Mouse (Mus musculus): ENCODE measurements around the gene Rab40c. TPM values are rescaled to one million over a fixed set of nuclear protein-coding genes. Genes with fewer than 3 reads are reported as not detected.

Rab40c gene
- total and polyA plus RNA-seq, 2 experiments from 2014 or later, result 10.4 to 22.5 TPM

GRCm38 (mm10) chr17:25844396-25844901 is 75.1 kb downstream of the Rab40c start, which contains the start of gene Rhot2:
Gene Rhot2 (minus strand): TSS chr17:25844851.
- ATAC-seq (ENCODE audit: insufficient read depth, low read depth) (peak; percentile 95), DNase-seq (ENCODE audit: low spot score) (peak; percentile 92)
- WGBS, result 1% methylated on average over 21 of the region's 21 CpGs
- peaks cover 38% of the 10 kb centered on the region for H3K36me3 ChIP-seq (replicated peaks; ENCODE audit: control insufficient read depth, insufficient read depth, low read length)
- H3K4me2 ChIP-seq (ENCODE audit: low read depth, low read length), result peak within 1 kb of the TSS; percentile 93
- H3K9ac ChIP-seq (replicated peaks; ENCODE audit: low read depth, low read length), result peak within 1 kb of the TSS; percentile 84
- peak within 1 kb of the TSS; percentile 80 for H3K4me3 ChIP-seq (ENCODE audit: low read depth, low read length)
- H3K9me3 ChIP-seq (replicated peaks; ENCODE audit: control insufficient read depth, low read length), result no peaks in the 10 kb centered on the region
- H3K27ac ChIP-seq (ENCODE audit: low read depth), result peak within 1 kb of the TSS; percentile 93
- no peaks in the 10 kb centered on the region for H3K27me3 ChIP-seq (ENCODE audit: control insufficient read depth, insufficient read depth, low read length)
- H3K4me1 ChIP-seq (ENCODE audit: control insufficient read depth, insufficient read depth), result peaks cover 12% of the 10 kb centered on the region; the same call in 1 of the 2 replicates
- TF ChIP-seq EP300 (IDR thresholded peaks at IDR 0.05; ENCODE audit: low read depth), result peak; percentile 71
- TF ChIP-seq CTCF (IDR thresholded peaks at IDR 0.05; ENCODE audit: low read depth), result peak; percentile 74

GRCm38 (mm10) chr17:25843636-25844395 is 75.7 kb downstream of the Rab40c start:
- Histone ChIP-seq H3K27me3 (ENCODE audit: control insufficient read depth, insufficient read depth, low read length) (no peaks in the 10 kb centered on the region), H3K9ac (replicated peaks; ENCODE audit: low read depth, low read length) (peak overlapping the region; percentile 84), H3K4me1 (ENCODE audit: control insufficient read depth, insufficient read depth) (peaks cover 12% of the 10 kb centered on the region; the same call in 1 of the 2 replicates), H3K27ac (ENCODE audit: low read depth) (peak overlapping the region; percentile 93), H3K9me3 (replicated peaks; ENCODE audit: control insufficient read depth, low read length) (no peaks in the 10 kb centered on the region), H3K36me3 (replicated peaks; ENCODE audit: control insufficient read depth, insufficient read depth, low read length) (peaks cover 43% of the 10 kb centered on the region), H3K4me2 (ENCODE audit: low read depth, low read length) (peak overlapping the region; percentile 93), H3K4me3 (ENCODE audit: low read depth, low read length) (peak overlapping the region; percentile 80)
- ATAC-seq (ENCODE audit: insufficient read depth, low read depth) (peak; percentile 37; the same call in 1 of the 2 replicates), DNase-seq (ENCODE audit: low spot score) (no peak)
- under 1% methylated on average over 38 of the region's 38 CpGs for WGBS
- TF ChIP-seq EP300 (IDR thresholded peaks at IDR 0.05; ENCODE audit: low read depth) (no peak), CTCF (IDR thresholded peaks at IDR 0.05; ENCODE audit: low read depth) (no peak)

- Histone ChIP-seq H3K36me3 (replicated peaks; ENCODE audit: control insufficient read depth, insufficient read depth, low read length) (peaks cover 49% of the 10 kb centered on the region), H3K27ac (ENCODE audit: low read depth) (peak overlapping the region; percentile 93; the same call in 1 of the 2 replicates), H3K4me1 (ENCODE audit: control insufficient read depth, insufficient read depth) (peaks cover 12% of the 10 kb centered on the region; the same call in 1 of the 2 replicates), H3K4me2 (ENCODE audit: low read depth, low read length) (peak overlapping the region; percentile 93), H3K9me3 (replicated peaks; ENCODE audit: control insufficient read depth, low read length) (no peaks in the 10 kb centered on the region), H3K9ac (replicated peaks; ENCODE audit: low read depth, low read length) (peak overlapping the region; percentile 84), H3K4me3 (ENCODE audit: low read depth, low read length) (peak overlapping the region; percentile 80), H3K27me3 (ENCODE audit: control insufficient read depth, insufficient read depth, low read length) (no peaks in the 10 kb centered on the region)
- 85% methylated on average over 4 of the region's 4 CpGs for WGBS
- TF ChIP-seq CTCF (IDR thresholded peaks at IDR 0.05; ENCODE audit: low read depth) (no peak), EP300 (IDR thresholded peaks at IDR 0.05; ENCODE audit: low read depth) (no peak)
- ATAC-seq (ENCODE audit: insufficient read depth, low read depth), result no peak
- DNase-seq (ENCODE audit: low spot score), result no peak
These were observed 76.4 kb downstream of the Rab40c start for GRCm38 (mm10) chr17:25843122-25843521.

GRCm38 (mm10) chr17:25842509-25842908 is 77.0 kb downstream of the Rab40c start:
- TF ChIP-seq EP300 (IDR thresholded peaks at IDR 0.05; ENCODE audit: low read depth) (no peak), CTCF (IDR thresholded peaks at IDR 0.05; ENCODE audit: low read depth) (no peak)
- Histone ChIP-seq H3K4me1 (ENCODE audit: control insufficient read depth, insufficient read depth) (peaks cover 13% of the 10 kb centered on the region; the same call in 1 of the 2 replicates), H3K27ac (ENCODE audit: low read depth) (no peak overlapping the region), H3K4me2 (ENCODE audit: low read depth, low read length) (no peak overlapping the region), H3K4me3 (ENCODE audit: low read depth, low read length) (no peak overlapping the region), H3K9ac (replicated peaks; ENCODE audit: low read depth, low read length) (no peak overlapping the region), H3K27me3 (ENCODE audit: control insufficient read depth, insufficient read depth, low read length) (no peaks in the 10 kb centered on the region), H3K9me3 (replicated peaks; ENCODE audit: control insufficient read depth, low read length) (no peaks in the 10 kb centered on the region), H3K36me3 (replicated peaks; ENCODE audit: control insufficient read depth, insufficient read depth, low read length) (peaks cover 48% of the 10 kb centered on the region)
- ATAC-seq (ENCODE audit: insufficient read depth, low read depth) (no peak), DNase-seq (ENCODE audit: low spot score) (no peak)
- WGBS, result 84% methylated on average over 3 of the region's 3 CpGs

- Histone ChIP-seq H3K4me3 (ENCODE audit: low read depth, low read length) (no peak within 1 kb of the TSS), H3K27ac (ENCODE audit: low read depth) (no peak within 1 kb of the TSS), H3K36me3 (replicated peaks; ENCODE audit: control insufficient read depth, insufficient read depth, low read length) (peaks cover 48% of the 10 kb centered on the region), H3K4me1 (ENCODE audit: control insufficient read depth, insufficient read depth) (peaks cover 25% of the 10 kb centered on the region), H3K9ac (replicated peaks; ENCODE audit: low read depth, low read length) (no peak within 1 kb of the TSS), H3K9me3 (replicated peaks; ENCODE audit: control insufficient read depth, low read length) (no peaks in the 10 kb centered on the region), H3K4me2 (ENCODE audit: low read depth, low read length) (no peak within 1 kb of the TSS), H3K27me3 (ENCODE audit: control insufficient read depth, insufficient read depth, low read length) (no peaks in the 10 kb centered on the region)
- no peak for ATAC-seq (ENCODE audit: insufficient read depth, low read depth)
- TF ChIP-seq EP300 (IDR thresholded peaks at IDR 0.05; ENCODE audit: low read depth) (no peak), CTCF (IDR thresholded peaks at IDR 0.05; ENCODE audit: low read depth) (no peak)
- DNase-seq (ENCODE audit: low spot score), result no peak
- 91% methylated on average over 22 of the region's 22 CpGs for WGBS
These were observed 78.2 kb downstream of the Rab40c start, which contains the start of gene Gm20683 for GRCm38 (mm10) chr17:25841117-25841880. Gene Gm20683 (minus strand): TSS chr17:25841763.

Measured in heart, postnatal 0 days (tissue).